Mouse (Mus musculus): ENCODE data around the gene Ep300. TPM values are rescaled to one million over a fixed set of nuclear protein-coding genes. Genes with fewer than 3 reads are reported as not detected.

The Ep300 gene
- total and polyA plus RNA-seq, 3 experiments: 11.6 to 45.2 (median 32.3) TPM

- no peaks in the 10 kb centered on the region for H3K9me3 ChIP-seq (replicated peaks; ENCODE audit: insufficient read depth, low read length)
- no peak overlapping the region for H3K9ac ChIP-seq (ENCODE audit: control insufficient read depth, low read depth, low read length, poor library complexity, severe bottlenecking)
- H3K4me1 ChIP-seq (ENCODE audit: control insufficient read depth in 1 of 2, insufficient read depth in 2 of 2, low read length in 2 of 2): peaks cover 0 to 8% of the 10 kb centered on the region in 2 experiments; a peak in 2 of 4 replicates
- H3K27me3 ChIP-seq (ENCODE audit: control insufficient read depth in 1 of 2, insufficient read depth in 2 of 2, low read length in 2 of 2): peaks cover 0 to 3% of the 10 kb centered on the region in 2 experiments; a peak in 1 of 4 replicates
- TF ChIP-seq SIN3A (IDR thresholded peaks at IDR 0.05; ENCODE audit: low read length) (no peak), TBP (IDR thresholded peaks at IDR 0.05; ENCODE audit: low read depth, low read length) (peak; percentile 89)
- H3K27ac ChIP-seq (ENCODE audit: control insufficient read depth, low read depth, low read length): no peak overlapping the region
- H3K79me2 ChIP-seq (ENCODE audit: control insufficient read depth, insufficient read depth, low read length, poor library complexity): no peaks in the 10 kb centered on the region
- H3K4me3 ChIP-seq (ENCODE audit: control insufficient read depth in 1 of 2, insufficient read depth in 1 of 2, low read depth in 2 of 2, low read length in 2 of 2): no peak overlapping the region
- H3K36me3 ChIP-seq (ENCODE audit: control insufficient read depth in 1 of 2, insufficient read depth in 2 of 2, low read length in 2 of 2): peaks cover 0 to 3% of the 10 kb centered on the region in 2 experiments; a peak in 2 of 4 replicates
- DNase-seq (ENCODE audit: low read depth, low spot score): peak; percentile 42
Observed at GRCm38 (mm10) chr15:81545387-81546176, 39.6 kb upstream of the Ep300 start.

- Histone ChIP-seq H3K9ac (ENCODE audit: control insufficient read depth, low read depth, low read length, poor library complexity, severe bottlenecking) (no peak overlapping the region), H3K79me2 (ENCODE audit: control insufficient read depth, insufficient read depth, low read length, poor library complexity) (no peaks in the 10 kb centered on the region), H3K9me3 (replicated peaks; ENCODE audit: insufficient read depth, low read length) (no peaks in the 10 kb centered on the region), H3K4me3 (ENCODE audit: control insufficient read depth in 1 of 2, insufficient read depth in 1 of 2, low read depth in 2 of 2, low read length in 2 of 2) (no peak overlapping the region), H3K27ac (ENCODE audit: control insufficient read depth, low read depth, low read length) (no peak overlapping the region), H3K4me1 (ENCODE audit: control insufficient read depth in 1 of 2, insufficient read depth in 2 of 2, low read length in 2 of 2) (peaks cover 2 to 6% of the 10 kb centered on the region in 2 experiments; a peak in 3 of 4 replicates), H3K27me3 (ENCODE audit: control insufficient read depth in 1 of 2, insufficient read depth in 2 of 2, low read length in 2 of 2) (no peaks in the 10 kb centered on the region; a peak in 2 of 4 replicates), H3K36me3 (ENCODE audit: control insufficient read depth in 1 of 2, insufficient read depth in 2 of 2, low read length in 2 of 2) (no peaks in the 10 kb centered on the region)
- no peak for DNase-seq (ENCODE audit: low read depth, low spot score)
- no peak for TF ChIP-seq MAX (IDR thresholded peaks at IDR 0.05; ENCODE audit: low read length)
- 0 out of 2 replicates have a peak, but pooled peaks have one; percentile 26 for TF ChIP-seq ZNF384 (IDR thresholded peaks at IDR 0.05; ENCODE audit: low read depth, low read length)
- no peak for TF ChIP-seq SIN3A (IDR thresholded peaks at IDR 0.05; ENCODE audit: low read length)
Observed at GRCm38 (mm10) chr15:81553455-81553854, 31.7 kb upstream of the Ep300 start.

- DNase-seq (ENCODE audit: low read depth, low spot score): no peak
- Histone ChIP-seq H3K4me3 (ENCODE audit: control insufficient read depth in 1 of 2, insufficient read depth in 1 of 2, low read depth in 2 of 2, low read length in 2 of 2) (no peak overlapping the region), H3K36me3 (ENCODE audit: control insufficient read depth in 1 of 2, insufficient read depth in 2 of 2, low read length in 2 of 2) (no peaks in the 10 kb centered on the region), H3K9ac (ENCODE audit: control insufficient read depth, low read depth, low read length, poor library complexity, severe bottlenecking) (no peak overlapping the region), H3K9me3 (replicated peaks; ENCODE audit: insufficient read depth, low read length) (no peaks in the 10 kb centered on the region), H3K4me1 (ENCODE audit: control insufficient read depth in 1 of 2, insufficient read depth in 2 of 2, low read length in 2 of 2) (peaks cover 2 to 6% of the 10 kb centered on the region in 2 experiments; a peak in 3 of 4 replicates), H3K27me3 (ENCODE audit: control insufficient read depth in 1 of 2, insufficient read depth in 2 of 2, low read length in 2 of 2) (no peaks in the 10 kb centered on the region; a peak in 1 of 4 replicates), H3K27ac (ENCODE audit: control insufficient read depth, low read depth, low read length) (no peak overlapping the region), H3K79me2 (ENCODE audit: control insufficient read depth, insufficient read depth, low read length, poor library complexity) (no peaks in the 10 kb centered on the region)
- TF ChIP-seq POLR2AphosphoS5 (IDR thresholded peaks at IDR 0.05; ENCODE audit: borderline replicate concordance, low read depth, low read length) (no peak), RCOR1 (IDR thresholded peaks at IDR 0.05; ENCODE audit: low read depth, low read length) (no peak), MEF2A (IDR thresholded peaks at IDR 0.05; ENCODE audit: extremely low read depth, insufficient replicate concordance, low read depth, low read length, poor library complexity, severe bottlenecking) (no peak), TCF12 (IDR thresholded peaks at IDR 0.05; ENCODE audit: low read depth, low read length) (no peak), E2F4 (IDR thresholded peaks at IDR 0.05; ENCODE audit: borderline replicate concordance, low read depth, low read length) (no peak), MAZ (IDR thresholded peaks at IDR 0.05; ENCODE audit: low read depth, low read length) (no peak), CTCF (IDR thresholded peaks at IDR 0.05 in 2 of 3, conservative IDR thresholded peaks at IDR 0.05 in 1 of 3; ENCODE audit: control insufficient read depth in 1 of 3, insufficient read depth in 1 of 3, low read depth in 2 of 3, low read length in 3 of 3, poor library complexity in 1 of 3, severe bottlenecking in 1 of 3) (no peak), RAD21 (IDR thresholded peaks at IDR 0.05; ENCODE audit: low read depth, low read length) (no peak), NRF1 (IDR thresholded peaks at IDR 0.05; ENCODE audit: insufficient read depth, low read depth, low read length, poor library complexity, severe bottlenecking) (no peak), BHLHE40 (IDR thresholded peaks at IDR 0.05; ENCODE audit: borderline replicate concordance, low read depth, low read length) (no peak), JUND (IDR thresholded peaks at IDR 0.05; ENCODE audit: low read depth, low read length) (no peak), CHD2 (IDR thresholded peaks at IDR 0.05; ENCODE audit: low read length) (no peak), GATA1 (IDR thresholded peaks at IDR 0.05; ENCODE audit: low read depth, low read length) (no peak), EP300 (IDR thresholded peaks at IDR 0.05; ENCODE audit: low read depth in 1 of 2, low read length in 2 of 2) (no peak), MAX (IDR thresholded peaks at IDR 0.05; ENCODE audit: low read length) (no peak), ZMIZ1 (IDR thresholded peaks at IDR 0.05; ENCODE audit: low read depth, low read length) (no peak), USF1 (IDR thresholded peaks at IDR 0.05; ENCODE audit: low read depth, low read length) (no peak), SMC3 (IDR thresholded peaks at IDR 0.05; ENCODE audit: low read depth, low read length) (no peak), UBTF (IDR thresholded peaks at IDR 0.05; ENCODE audit: borderline replicate concordance, insufficient read depth, low read depth, low read length) (no peak)
Observed at GRCm38 (mm10) chr15:81554558-81555297, 30.4 kb upstream of the Ep300 start.
